34 mouse cellular contexts compared by ENCODE assay signal in the genomic region with DNA sequence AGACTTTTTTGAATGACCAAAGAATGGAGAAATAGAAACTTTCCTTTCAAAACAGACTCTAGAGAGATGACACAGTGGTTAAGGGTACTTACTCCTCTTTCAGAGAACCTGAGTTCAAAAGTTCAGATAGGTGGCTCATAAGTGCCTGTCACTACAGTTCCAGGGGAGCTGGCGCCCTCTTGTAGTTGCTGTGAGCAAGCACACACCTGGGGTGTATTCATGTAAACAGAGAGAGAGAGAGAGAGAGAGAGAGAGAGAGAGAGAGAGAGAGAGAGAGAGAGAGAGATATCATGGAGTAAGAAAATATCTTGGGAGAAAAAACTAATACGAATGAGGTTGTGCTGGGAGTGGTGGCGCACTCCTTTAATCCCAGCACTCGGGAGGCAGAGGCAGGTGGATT. TPM values are rescaled to one million over a fixed set of nuclear protein-coding genes. Genes with fewer than 3 reads are reported as not detected.
A peak's percentile ranks its signal among the peaks of the same experiment; 100 is the strongest.
DNase-seq lines count a peak whose midpoint lies in the region; ATAC-seq and TF ChIP-seq lines count a peak whose summit lies in the region.
"Had no signal": no experiment of that assay in that cellular context is flagged by ENCODE, and none has a peak within 500 bp of the region (broad histone marks: within the 10 kb centered on the region; RNA-seq: fewer than 3 reads in every experiment).

No protein-coding gene starts in this region.

- H3K4me3 ChIP-seq in MEL (ENCODE audit: control insufficient read depth in 1 of 2, insufficient read depth in 1 of 2, low read depth in 2 of 2, low read length in 2 of 2), result no peak overlapping the region
- no peak overlapping the region for H3K4me3 ChIP-seq in stomach, postnatal 0 days (ENCODE audit: low read depth, low read length)
- H3K4me3 ChIP-seq in lung, postnatal 0 days (ENCODE audit: low read depth, low read length), result no peak overlapping the region
- H3K4me3 ChIP-seq: forebrain, embryonic 13.5 days; heart, adult 2 months; heart, embryonic 12.5 days; hindbrain, embryonic 15.5 days; layer of hippocampus, adult 2 months; left cerebral cortex, adult 2 months; limb, embryonic 12.5 days; midbrain, embryonic 13.5 days; neural tube, embryonic 13.5 days had no signal

- TF ChIP-seq POLR2A in MEL (IDR thresholded peaks at IDR 0.05; ENCODE audit: control insufficient read depth in 1 of 2, insufficient read depth in 1 of 2, low read depth in 1 of 2, low read length in 2 of 2, poor library complexity in 1 of 2), result no peak

- H3K27ac ChIP-seq in MEL (ENCODE audit: control insufficient read depth, low read depth, low read length), result no peak overlapping the region
- H3K27ac ChIP-seq in stomach, postnatal 0 days (replicated peaks), result no peak overlapping the region
- no peak overlapping the region for H3K27ac ChIP-seq in lung, postnatal 0 days (ENCODE audit: low read length)
- H3K27ac ChIP-seq: forebrain, embryonic 13.5 days; heart, adult 2 months; hindbrain, embryonic 15.5 days; layer of hippocampus, adult 2 months; left cerebral cortex, adult 2 months; limb, embryonic 12.5 days; macrophage; midbrain, embryonic 13.5 days; neural tube, embryonic 13.5 days had no signal

- H3K27me3 ChIP-seq in MEL (ENCODE audit: control insufficient read depth in 1 of 2, insufficient read depth in 2 of 2, low read length in 2 of 2), result peaks cover 14 to 18% of the 10 kb centered on the region in 2 experiments
- H3K27me3 ChIP-seq in stomach, postnatal 0 days (ENCODE audit: control insufficient read depth, insufficient read depth, low read length), result no peaks in the 10 kb centered on the region
- no peaks in the 10 kb centered on the region for H3K27me3 ChIP-seq in lung, postnatal 0 days (replicated peaks; ENCODE audit: insufficient read depth, low read length)
- H3K27me3 ChIP-seq: forebrain, embryonic 13.5 days; heart, embryonic 12.5 days; hindbrain, embryonic 15.5 days; midbrain, embryonic 13.5 days; neural tube, embryonic 13.5 days had no signal

- TF ChIP-seq CTCF in MEL (IDR thresholded peaks at IDR 0.05 in 2 of 3, conservative IDR thresholded peaks at IDR 0.05 in 1 of 3; ENCODE audit: control insufficient read depth in 1 of 3, insufficient read depth in 1 of 3, low read depth in 2 of 3, low read length in 3 of 3, poor library complexity in 1 of 3, severe bottlenecking in 1 of 3), result peak in 2 of 3 experiments; percentile 26 to 38; a peak in 4 of 6 replicates
- peak; percentile 37; the same call in 1 of the 2 replicates for TF ChIP-seq CTCF in stomach, postnatal 0 days (IDR thresholded peaks at IDR 0.05; ENCODE audit: low read depth)
- TF ChIP-seq CTCF in lung, postnatal 0 days (IDR thresholded peaks at IDR 0.05), result no peak

- no peak overlapping the region for H3K9ac ChIP-seq in MEL (ENCODE audit: control insufficient read depth, low read depth, low read length, poor library complexity, severe bottlenecking)
- H3K9ac ChIP-seq in stomach, postnatal 0 days (ENCODE audit: low read length), result no peak overlapping the region
- H3K9ac ChIP-seq in lung, postnatal 0 days (replicated peaks; ENCODE audit: low read depth), result no peak overlapping the region
- H3K9ac ChIP-seq: forebrain, embryonic 13.5 days; heart, embryonic 12.5 days; hindbrain, embryonic 15.5 days; limb, embryonic 12.5 days; midbrain, embryonic 13.5 days; neural tube, embryonic 13.5 days had no signal

- H3K36me3 ChIP-seq in MEL (ENCODE audit: control insufficient read depth in 1 of 2, insufficient read depth in 2 of 2, low read length in 2 of 2), result no peaks in the 10 kb centered on the region
- no peaks in the 10 kb centered on the region for H3K36me3 ChIP-seq in stomach, postnatal 0 days (ENCODE audit: control insufficient read depth, insufficient read depth, low read length)
- no peaks in the 10 kb centered on the region for H3K36me3 ChIP-seq in lung, postnatal 0 days (ENCODE audit: insufficient read depth, low read length)
- H3K36me3 ChIP-seq: heart, embryonic 12.5 days; hindbrain, embryonic 15.5 days; limb, embryonic 12.5 days; midbrain, embryonic 13.5 days; neural tube, embryonic 13.5 days had no signal

- WGBS in stomach, postnatal 0 days, result 79% methylated on average over 4 of the region's 4 CpGs
- 74% methylated on average over 4 of the region's 4 CpGs for WGBS in lung, postnatal 0 days

- DNase-seq in CD4-positive, CD25-positive, alpha-beta regulatory T cell, adult 2 months (ENCODE audit: low read depth, low spot score), result peak; percentile 31
- DNase-seq in thymus, postnatal 14 days, result peak; percentile 15
- DNase-seq in thymus, postnatal 10 days (ENCODE audit: low spot score in 2 of 2), result no peak
- peak; percentile 44 for DNase-seq in MEL (ENCODE audit: low read depth, low spot score)
- DNase-seq in stomach, postnatal 0 days (ENCODE audit: low spot score), result no peak
- no peak for DNase-seq in adrenal gland, adult 2 months
- no peak for DNase-seq in lung, postnatal 0 days (ENCODE audit: low spot score)
- DNase-seq: adrenal gland, postnatal 36 days; cerebellum, adult 2 months; cerebellum, postnatal 14 days; gastrocnemius, postnatal 36 days; kidney, adult 9 months; kidney, postnatal 25 days; lung, adult 18-20 months; lung, postnatal 10 days; thymus, postnatal 25 days had no signal

- no peaks in the 10 kb centered on the region for H3K9me3 ChIP-seq in MEL (replicated peaks; ENCODE audit: insufficient read depth, low read length)
- no peaks in the 10 kb centered on the region for H3K9me3 ChIP-seq in stomach, postnatal 0 days (ENCODE audit: control insufficient read depth, low read length)
- no peaks in the 10 kb centered on the region for H3K9me3 ChIP-seq in lung, postnatal 0 days (ENCODE audit: low read length)
- H3K9me3 ChIP-seq: forebrain, embryonic 13.5 days; heart, embryonic 12.5 days; hindbrain, embryonic 15.5 days; limb, embryonic 12.5 days; midbrain, embryonic 13.5 days; neural tube, embryonic 13.5 days had no signal

- no peaks in the 10 kb centered on the region for H3K4me1 ChIP-seq in MEL (ENCODE audit: control insufficient read depth in 1 of 2, insufficient read depth in 2 of 2, low read length in 2 of 2)
- H3K4me1 ChIP-seq in stomach, postnatal 0 days (replicated peaks; ENCODE audit: control insufficient read depth, insufficient read depth), result no peaks in the 10 kb centered on the region
- H3K4me1 ChIP-seq in lung, postnatal 0 days (ENCODE audit: insufficient read depth, low read depth, low read length), result no peaks in the 10 kb centered on the region
- H3K4me1 ChIP-seq: forebrain, embryonic 13.5 days; hindbrain, embryonic 15.5 days; midbrain, embryonic 13.5 days; neural tube, embryonic 13.5 days had no signal

- no peak for TF ChIP-seq EP300 in MEL (IDR thresholded peaks at IDR 0.05; ENCODE audit: low read depth in 1 of 2, low read length in 2 of 2)
- TF ChIP-seq EP300 in stomach, postnatal 0 days (optimal IDR thresholded peaks at IDR 0.05), result no peak
- no peak for TF ChIP-seq EP300 in lung, postnatal 0 days (IDR thresholded peaks at IDR 0.05)

- no peaks in the 10 kb centered on the region; the same call in 1 of the 2 replicates for H3K79me2 ChIP-seq in MEL (ENCODE audit: control insufficient read depth, insufficient read depth, low read length, poor library complexity)

- TF ChIP-seq RAD21 in MEL (IDR thresholded peaks at IDR 0.05; ENCODE audit: low read depth, low read length), result peak; percentile 20

- no peak overlapping the region for H3K4me2 ChIP-seq in stomach, postnatal 0 days (replicated peaks; ENCODE audit: low read depth)
- no peak overlapping the region for H3K4me2 ChIP-seq in lung, postnatal 0 days (replicated peaks; ENCODE audit: low read depth, low read length)
- H3K4me2 ChIP-seq: forebrain, embryonic 13.5 days; heart, embryonic 12.5 days; hindbrain, embryonic 15.5 days; limb, embryonic 12.5 days; liver, embryonic 11.5 days; midbrain, embryonic 13.5 days; neural tube, embryonic 13.5 days had no signal

- no peak for ATAC-seq in CD4-positive, CD25-positive, alpha-beta regulatory T cell, adult 4 months
- ATAC-seq in stomach, postnatal 0 days (ENCODE audit: low FRiP score, low TSS enrichment), result no peak
- ATAC-seq in lung, postnatal 0 days, result no peak
- ATAC-seq: forebrain, embryonic 13.5 days; midbrain, embryonic 13.5 days had no signal

RNA-seq across cellular contexts. Expression of a gene that starts 17.5 kb away (rescaled TPM):
- 10 to 100 TPM; 10.6 to 15.5 TPM for polyA plus RNA-seq in CD4-positive, CD25-positive, alpha-beta regulatory T cell, adult 4 months (2017; shearing (Covaris generic))
- total RNA-seq in MEL (2012; rRNA removed), result 0.31 and 0.56 TPM in 2 replicates
- polyA plus RNA-seq in MEL (2012; ENCODE audit: insufficient read depth in 1 of 2, insufficient read length in 2 of 2, low read depth in 1 of 2, low replicate concordance in 2 of 2, missing spikeins in 1 of 2), result under 1 TPM in 1 of 2 experiments, not detected in 1; 0.07 TPM
- 1.2 and 1.3 TPM in 2 replicates for polyA plus RNA-seq in stomach, postnatal 0 days (2015; fragmentation: Nextera tagmentation; extraction: Ambion mirVana)
- not detected for total RNA-seq in adrenal gland, adult 2 months (2021)
- not detected in 2 replicates for polyA plus RNA-seq in adrenal gland, adult 2 months (2012; rRNA removed)
- polyA plus RNA-seq in lung, postnatal 0 days (2015; fragmentation: Nextera tagmentation; extraction: Ambion mirVana), result 0.04 and 0.08 TPM in 2 replicates
- total RNA-seq: adrenal gland, adult 18-20 months; adrenal gland, postnatal 36 days; gastrocnemius, postnatal 36 days; megakaryocyte-erythroid progenitor cell, adult 5-6 weeks had no signal
- polyA plus RNA-seq: embryonic facial prominence, embryonic 11.5 days; forebrain, embryonic 13.5 days; limb, embryonic 12.5 days; macrophage; stomach, embryonic 14.5 days had no signal

RNA-seq across cellular contexts. Expression of a gene that starts 23.3 kb away (rescaled TPM):
- polyA plus RNA-seq in CD4-positive, CD25-positive, alpha-beta regulatory T cell, adult 4 months (2017; shearing (Covaris generic)), result not detected
- not detected in 2 replicates for total RNA-seq in MEL (2012; rRNA removed)
- polyA plus RNA-seq in MEL (2012; ENCODE audit: insufficient read depth in 1 of 2, insufficient read length in 2 of 2, low read depth in 1 of 2, low replicate concordance in 2 of 2, missing spikeins in 1 of 2), result not detected
- 80.5 and 91.8 TPM in 2 replicates for polyA plus RNA-seq in stomach, postnatal 0 days (2015; fragmentation: Nextera tagmentation; extraction: Ambion mirVana)
- not detected for total RNA-seq in adrenal gland, adult 2 months (2021)
- polyA plus RNA-seq in adrenal gland, adult 2 months (2012; rRNA removed), result not detected in 2 replicates
- not detected in 2 replicates for polyA plus RNA-seq in lung, postnatal 0 days (2015; fragmentation: Nextera tagmentation; extraction: Ambion mirVana)
- total RNA-seq: adrenal gland, adult 18-20 months; adrenal gland, postnatal 36 days; gastrocnemius, postnatal 36 days; heart, adult 2 months; hematopoietic stem cell, adult 5-6 weeks; megakaryocyte-erythroid progenitor cell, adult 5-6 weeks had no signal
- polyA plus RNA-seq: forebrain, embryonic 13.5 days; heart, embryonic 12.5 days; heart, postnatal 0 days; liver, embryonic 11.5 days; macrophage; midbrain, embryonic 13.5 days; stomach, embryonic 14.5 days had no signal

RNA-seq across cellular contexts. Expression of a gene that starts 54.4 kb away (rescaled TPM):
- under 1 TPM in 1 of 2 experiments, not detected in 1; 0.35 TPM for polyA plus RNA-seq in CD4-positive, CD25-positive, alpha-beta regulatory T cell, adult 4 months (2017; shearing (Covaris generic))
- not detected in 2 replicates for total RNA-seq in MEL (2012; rRNA removed)
- polyA plus RNA-seq in MEL (2012; ENCODE audit: insufficient read depth in 1 of 2, insufficient read length in 2 of 2, low read depth in 1 of 2, low replicate concordance in 2 of 2, missing spikeins in 1 of 2), result under 1 TPM in 1 of 2 experiments, not detected in 1; 0.13 TPM
- 20.2 and 22.5 TPM in 2 replicates for polyA plus RNA-seq in stomach, postnatal 0 days (2015; fragmentation: Nextera tagmentation; extraction: Ambion mirVana)
- total RNA-seq in adrenal gland, adult 2 months (2021), result 1 to 10 TPM in 1 of 2 experiments, under 1 TPM in 1; 0.79 to 1.0 TPM
- 1.4 and 2.5 TPM in 2 replicates for polyA plus RNA-seq in adrenal gland, adult 2 months (2012; rRNA removed)
- 0.13 and 0.44 TPM in 2 replicates for polyA plus RNA-seq in lung, postnatal 0 days (2015; fragmentation: Nextera tagmentation; extraction: Ambion mirVana)
- total RNA-seq: gastrocnemius, postnatal 36 days; hematopoietic stem cell, adult 5-6 weeks; megakaryocyte-erythroid progenitor cell, adult 5-6 weeks had no signal
- polyA plus RNA-seq: forebrain, embryonic 13.5 days; heart, postnatal 0 days; liver, embryonic 11.5 days; macrophage had no signal

RNA-seq across cellular contexts. Expression of a gene that starts 56.7 kb away (rescaled TPM):
- polyA plus RNA-seq in CD4-positive, CD25-positive, alpha-beta regulatory T cell, adult 4 months (2017; shearing (Covaris generic)), result under 1 TPM in 1 of 2 experiments, not detected in 1; 0.53 TPM
- not detected in 2 replicates for total RNA-seq in MEL (2012; rRNA removed)
- not detected for polyA plus RNA-seq in MEL (2012; ENCODE audit: insufficient read depth in 1 of 2, insufficient read length in 2 of 2, low read depth in 1 of 2, low replicate concordance in 2 of 2, missing spikeins in 1 of 2)
- polyA plus RNA-seq in stomach, postnatal 0 days (2015; fragmentation: Nextera tagmentation; extraction: Ambion mirVana), result 0.04 and 0.05 TPM in 2 replicates
- not detected for total RNA-seq in adrenal gland, adult 2 months (2021)
- not detected in 2 replicates for polyA plus RNA-seq in adrenal gland, adult 2 months (2012; rRNA removed)
- polyA plus RNA-seq in lung, postnatal 0 days (2015; fragmentation: Nextera tagmentation; extraction: Ambion mirVana), result 0.04 TPM in 1 of 2 replicates, not detected in the other
- total RNA-seq: adrenal gland, postnatal 36 days; gastrocnemius, postnatal 36 days; hematopoietic stem cell, adult 5-6 weeks; megakaryocyte-erythroid progenitor cell, adult 5-6 weeks had no signal
- polyA plus RNA-seq: embryonic facial prominence, embryonic 11.5 days; limb, embryonic 12.5 days; macrophage had no signal

RNA-seq across cellular contexts. Expression of a gene that starts 57.7 kb away (rescaled TPM):
- polyA plus RNA-seq in CD4-positive, CD25-positive, alpha-beta regulatory T cell, adult 4 months (2017; shearing (Covaris generic)), result not detected
- 0.08 TPM in 1 of 2 replicates, not detected in the other for total RNA-seq in MEL (2012; rRNA removed)
- polyA plus RNA-seq in MEL (2012; ENCODE audit: insufficient read depth in 1 of 2, insufficient read length in 2 of 2, low read depth in 1 of 2, low replicate concordance in 2 of 2, missing spikeins in 1 of 2), result under 1 TPM in 1 of 2 experiments, not detected in 1; 0.26 TPM
- 0.24 and 0.41 TPM in 2 replicates for polyA plus RNA-seq in stomach, postnatal 0 days (2015; fragmentation: Nextera tagmentation; extraction: Ambion mirVana)
- under 1 TPM; 0.59 to 0.78 TPM for total RNA-seq in adrenal gland, adult 2 months (2021)
- polyA plus RNA-seq in adrenal gland, adult 2 months (2012; rRNA removed), result 2.3 and 3.0 TPM in 2 replicates
- 0.42 and 0.50 TPM in 2 replicates for polyA plus RNA-seq in lung, postnatal 0 days (2015; fragmentation: Nextera tagmentation; extraction: Ambion mirVana)
- total RNA-seq: gastrocnemius, postnatal 36 days; hematopoietic stem cell, adult 5-6 weeks; megakaryocyte-erythroid progenitor cell, adult 5-6 weeks had no signal
- polyA plus RNA-seq: embryonic facial prominence, embryonic 11.5 days; midbrain, embryonic 13.5 days had no signal

Comparison
In these comparisons a context has a peak if more than half of its experiments do, and no peak if none do; other contexts are left out.
1. DNase-seq: peak in CD4-positive, CD25-positive, alpha-beta regulatory T cell, adult 2 months (single experiment), thymus, postnatal 14 days (single experiment) and MEL (single experiment); none in thymus, postnatal 10 days (0 of 2), stomach, postnatal 0 days (single experiment), adrenal gland, adult 2 months (single experiment) and lung, postnatal 0 days (single experiment).
2. RNA of a gene that starts 23.3 kb away (polyA plus RNA-seq): 80.5 to 91.8 TPM in stomach, postnatal 0 days; not detected in CD4-positive, CD25-positive, alpha-beta regulatory T cell, adult 4 months, not detected in MEL, not detected in adrenal gland, adult 2 months and not detected in lung, postnatal 0 days; every median in the first group is over 10 times any median in the second.